Mouse (Mus musculus) embryonic facial prominence, embryonic 15.5 days (tissue): ENCODE results near the gene Gm45753. TPM values are rescaled to one million over a fixed set of nuclear protein-coding genes. Genes with fewer than 3 reads are reported as not detected.

ENCODE experiments used
- ATAC-seq: fragments of 200-750 bp; cut with Nextera tagmentation; 2 replicates; pipeline ENCODE4 v1.8.0; 2017; ENCODE audit warnings: low read depth, moderate TSS enrichment; ENCODE audit not compliant: insufficient number of reproducible peaks, low FRiP score, low TSS enrichment
- H3K27ac ChIP-seq: fragments of 300-500 bp; sonication (generic); replicated peaks from 2 replicates; pipeline ENCODE4 v1.5.1; 2015; ENCODE audit warnings: mild to moderate bottlenecking, inconsistent platforms
- H3K27me3 ChIP-seq: fragments of 300-500 bp; sonication (generic); 2 replicates; pipeline ENCODE4 v1.6.1; 2015; ENCODE audit warnings: inconsistent platforms
- H3K36me3 ChIP-seq: fragments of 300-500 bp; sonication (generic); 2 replicates; pipeline ENCODE4 v1.6.1; 2015; ENCODE audit warnings: mild to moderate bottlenecking, inconsistent platforms
- H3K4me1 ChIP-seq: fragments of 300-500 bp; sonication (generic); 2 replicates; pipeline ENCODE4 v1.6.1; 2015; ENCODE audit warnings: inconsistent platforms
- H3K4me2 ChIP-seq: fragments of 300-500 bp; sonication (generic); replicated peaks from 2 replicates; pipeline ENCODE4 v1.6.1; 2015; ENCODE audit warnings: mild to moderate bottlenecking, inconsistent platforms
- H3K4me3 ChIP-seq: fragments of 300-500 bp; sonication (generic); replicated peaks from 2 replicates; pipeline ENCODE4 v1.5.1; 2015; ENCODE audit warnings: mild to moderate bottlenecking, inconsistent platforms
- H3K9ac ChIP-seq: fragments of 300-500 bp; sonication (generic); 2 replicates; pipeline ENCODE4 v1.6.1; 2015; ENCODE audit warnings: inconsistent platforms
- H3K9me3 ChIP-seq: fragments of 300-500 bp; sonication (generic); replicated peaks from 2 replicates; pipeline ENCODE4 v1.6.1; 2016; ENCODE audit warnings: inconsistent platforms
- WGBS: fragments of 180-500 bp; shearing (Covaris S2); methylation state at CpG from one replicate; pipeline ENCODE4 v1.1.7; 2015; 5-methylcytosine and 5-hydroxymethylcytosine counted together
- polyA plus RNA-seq: library from polyadenylated mRNA; unstranded; fragments of >200 nt; fragmentation: Nextera tagmentation; extraction: Ambion mirVana; gene quantifications from 2 replicates; pipeline ENCODE4 v1.2.1, GENCODE M21; 2015

The Gm45753 gene
- polyA plus RNA-seq, 1 experiment from 2014 or later: 0.13 TPM

DNA sequence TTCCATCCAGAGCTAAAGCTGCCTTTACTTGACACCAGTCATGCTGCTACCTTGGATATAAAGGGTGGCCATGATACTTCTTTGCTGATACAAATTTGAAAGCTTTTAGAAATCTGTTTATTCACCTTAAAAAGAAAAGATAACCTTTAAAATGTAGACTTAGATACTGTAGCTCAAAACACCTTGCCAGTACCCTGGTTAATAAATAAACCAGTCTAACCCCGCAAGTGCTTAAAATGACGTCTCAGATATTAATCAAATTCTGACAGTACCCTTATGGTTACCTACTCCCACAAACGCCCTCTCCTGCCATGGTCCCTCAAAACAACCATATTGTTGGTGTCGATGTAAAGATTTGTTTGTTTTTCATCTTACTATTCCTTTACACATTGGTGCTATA is 15.9 kb upstream of the Gm45753 start:
- no peaks in the 10 kb centered on the region for H3K36me3 ChIP-seq
- no peak overlapping the region for H3K4me3 ChIP-seq
- no peak overlapping the region for H3K27ac ChIP-seq
- H3K9ac ChIP-seq: no peak overlapping the region
- ATAC-seq: no peak
- WGBS: 89% methylated on average over 4 of the region's 4 CpGs
- no peaks in the 10 kb centered on the region for H3K4me1 ChIP-seq
- no peaks in the 10 kb centered on the region for H3K27me3 ChIP-seq
- H3K4me2 ChIP-seq: no peak overlapping the region
- no peaks in the 10 kb centered on the region for H3K9me3 ChIP-seq

- no peaks in the 10 kb centered on the region for H3K27me3 ChIP-seq
- no peak overlapping the region for H3K27ac ChIP-seq
- no peaks in the 10 kb centered on the region for H3K36me3 ChIP-seq
- no peak overlapping the region for H3K4me2 ChIP-seq
- WGBS: 86% methylated on average over 2 of the region's 2 CpGs
- H3K4me3 ChIP-seq: no peak overlapping the region
- ATAC-seq: no peak
- no peak overlapping the region for H3K9ac ChIP-seq
- no peaks in the 10 kb centered on the region for H3K4me1 ChIP-seq
- no peaks in the 10 kb centered on the region for H3K9me3 ChIP-seq
Observed at GRCm38 (mm10) chr8:45321365-45321764, 13.1 kb upstream of the Gm45753 start.

DNA sequence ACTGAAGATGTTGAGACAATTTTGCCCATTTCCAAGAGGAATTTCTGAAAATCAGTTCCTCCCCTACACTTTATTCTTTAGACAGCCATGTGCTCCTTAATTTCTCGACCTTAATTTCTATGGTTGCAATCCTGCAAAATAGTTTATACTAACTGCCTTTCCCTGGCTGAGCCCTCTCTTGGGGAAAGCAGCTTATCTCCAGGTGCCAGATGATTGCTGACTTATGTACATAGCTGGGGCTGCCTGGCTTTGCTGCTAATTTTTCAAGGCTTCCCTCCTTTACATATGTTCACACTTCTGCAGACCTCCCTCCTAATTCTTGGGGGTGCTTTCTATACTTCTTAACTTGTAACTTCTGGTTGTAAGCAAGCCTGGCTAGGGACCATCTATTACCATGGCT is 12.7 kb upstream of the Gm45753 start:
- H3K4me3 ChIP-seq: no peak overlapping the region
- H3K9me3 ChIP-seq: no peaks in the 10 kb centered on the region
- no peak for ATAC-seq
- no peak overlapping the region for H3K4me2 ChIP-seq
- H3K27me3 ChIP-seq: no peaks in the 10 kb centered on the region
- WGBS: 80% methylated on average over 1 of the region's 1 CpGs
- H3K9ac ChIP-seq: no peak overlapping the region
- no peaks in the 10 kb centered on the region for H3K36me3 ChIP-seq
- H3K27ac ChIP-seq: no peak overlapping the region
- H3K4me1 ChIP-seq: no peaks in the 10 kb centered on the region

GRCm38 (mm10) chr8:45310967-45311366 is 2.7 kb upstream of the Gm45753 start:
- no peak overlapping the region for H3K9ac ChIP-seq
- no peaks in the 10 kb centered on the region for H3K27me3 ChIP-seq
- no peaks in the 10 kb centered on the region for H3K4me1 ChIP-seq
- no peaks in the 10 kb centered on the region for H3K36me3 ChIP-seq
- no peak overlapping the region for H3K4me2 ChIP-seq
- H3K27ac ChIP-seq: no peak overlapping the region
- no peak for ATAC-seq
- no peaks in the 10 kb centered on the region for H3K9me3 ChIP-seq
- 72% methylated on average over 4 of the region's 4 CpGs for WGBS
- H3K4me3 ChIP-seq: no peak overlapping the region

- no peaks in the 10 kb centered on the region for H3K9me3 ChIP-seq
- H3K9ac ChIP-seq: no peak overlapping the region
- ATAC-seq: no peak
- H3K4me1 ChIP-seq: no peaks in the 10 kb centered on the region
- no peak overlapping the region for H3K4me3 ChIP-seq
- H3K4me2 ChIP-seq: no peak overlapping the region
- H3K36me3 ChIP-seq: no peaks in the 10 kb centered on the region
- H3K27ac ChIP-seq: no peak overlapping the region
- WGBS: 83% methylated on average over 1 of the region's 1 CpGs
- no peaks in the 10 kb centered on the region for H3K27me3 ChIP-seq
Observed at GRCm38 (mm10) chr8:45305479-45305878, 2.8 kb downstream of the Gm45753 start.

DNA sequence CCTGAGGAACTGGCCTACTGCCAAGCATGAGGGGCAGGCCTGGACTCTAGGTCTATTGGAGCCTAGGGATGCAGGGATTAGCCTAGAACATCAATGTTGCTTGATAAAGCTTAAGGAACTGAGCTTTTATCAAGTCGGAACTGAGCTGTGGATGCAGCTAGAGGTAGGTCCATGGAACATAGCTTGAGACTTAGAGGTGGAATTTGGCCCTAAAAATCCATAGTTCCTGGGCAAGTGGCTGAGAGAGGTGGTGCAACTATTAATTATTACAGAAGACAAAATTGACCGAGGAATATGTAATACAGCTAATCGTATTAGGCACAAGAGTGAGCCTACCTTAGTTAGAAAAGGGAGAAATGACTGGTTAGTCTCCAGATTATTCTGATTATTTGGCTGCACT is 3.9 kb downstream of the Gm45753 start:
- no peaks in the 10 kb centered on the region for H3K36me3 ChIP-seq
- no peak for ATAC-seq
- H3K27ac ChIP-seq: no peak overlapping the region
- H3K9me3 ChIP-seq: no peaks in the 10 kb centered on the region
- no peak overlapping the region for H3K4me3 ChIP-seq
- no peak overlapping the region for H3K9ac ChIP-seq
- 92% methylated on average over 3 of the region's 3 CpGs for WGBS
- no peaks in the 10 kb centered on the region for H3K27me3 ChIP-seq
- no peaks in the 10 kb centered on the region for H3K4me1 ChIP-seq
- H3K4me2 ChIP-seq: no peak overlapping the region

GRCm38 (mm10) chr8:45302390-45302789 is 5.9 kb downstream of the Gm45753 start:
- no peaks in the 10 kb centered on the region for H3K4me1 ChIP-seq
- H3K27me3 ChIP-seq: no peaks in the 10 kb centered on the region
- H3K36me3 ChIP-seq: no peaks in the 10 kb centered on the region
- H3K27ac ChIP-seq: no peak overlapping the region
- H3K4me3 ChIP-seq: no peak overlapping the region
- ATAC-seq: no peak
- no peak overlapping the region for H3K9ac ChIP-seq
- 67% methylated on average over 8 of the region's 8 CpGs for WGBS
- no peaks in the 10 kb centered on the region for H3K9me3 ChIP-seq
- H3K4me2 ChIP-seq: no peak overlapping the region

GRCm38 (mm10) chr8:45295276-45295675 is 13.0 kb downstream of the Gm45753 start:
- Histone ChIP-seq H3K4me1 (no peaks in the 10 kb centered on the region), H3K36me3 (no peaks in the 10 kb centered on the region), H3K9me3 (no peaks in the 10 kb centered on the region), H3K9ac (no peak overlapping the region), H3K27me3 (no peaks in the 10 kb centered on the region), H3K4me3 (no peak overlapping the region), H3K4me2 (no peak overlapping the region), H3K27ac (no peak overlapping the region)
- ATAC-seq: no peak
- 79% methylated on average over 6 of the region's 6 CpGs for WGBS

GRCm38 (mm10) chr8:45294687-45295086 is 13.6 kb downstream of the Gm45753 start, which contains the start of gene Klkb1:
Gene Klkb1, minus strand, starts transcription at chr8:45294859.
- Histone ChIP-seq H3K4me3 (no peak within 1 kb of the TSS), H3K9me3 (no peaks in the 10 kb centered on the region), H3K4me2 (no peak within 1 kb of the TSS), H3K27me3 (no peaks in the 10 kb centered on the region), H3K36me3 (no peaks in the 10 kb centered on the region), H3K9ac (no peak within 1 kb of the TSS), H3K4me1 (no peaks in the 10 kb centered on the region), H3K27ac (no peak within 1 kb of the TSS)
- WGBS: 83% methylated on average over 7 of the region's 7 CpGs
- ATAC-seq: no peak

- no peaks in the 10 kb centered on the region for H3K9me3 ChIP-seq
- no peak overlapping the region for H3K4me2 ChIP-seq
- H3K9ac ChIP-seq: no peak overlapping the region
- H3K27me3 ChIP-seq: no peaks in the 10 kb centered on the region
- no peak overlapping the region for H3K27ac ChIP-seq
- H3K36me3 ChIP-seq: no peaks in the 10 kb centered on the region
- H3K4me3 ChIP-seq: no peak overlapping the region
- WGBS: 84% methylated on average over 2 of the region's 2 CpGs
- no peaks in the 10 kb centered on the region for H3K4me1 ChIP-seq
- no peak for ATAC-seq
Observed at GRCm38 (mm10) chr8:45291790-45292189, 16.5 kb downstream of the Gm45753 start.

GRCm38 (mm10) chr8:45281630-45282029 is 26.6 kb downstream of the Gm45753 start:
- Histone ChIP-seq H3K4me2 (no peak overlapping the region), H3K27me3 (no peaks in the 10 kb centered on the region), H3K9me3 (no peaks in the 10 kb centered on the region), H3K4me3 (no peak overlapping the region), H3K36me3 (no peaks in the 10 kb centered on the region), H3K27ac (no peak overlapping the region), H3K9ac (no peak overlapping the region), H3K4me1 (no peaks in the 10 kb centered on the region)
- 71% methylated on average over 8 of the region's 8 CpGs for WGBS
- ATAC-seq: no peak

DNA sequence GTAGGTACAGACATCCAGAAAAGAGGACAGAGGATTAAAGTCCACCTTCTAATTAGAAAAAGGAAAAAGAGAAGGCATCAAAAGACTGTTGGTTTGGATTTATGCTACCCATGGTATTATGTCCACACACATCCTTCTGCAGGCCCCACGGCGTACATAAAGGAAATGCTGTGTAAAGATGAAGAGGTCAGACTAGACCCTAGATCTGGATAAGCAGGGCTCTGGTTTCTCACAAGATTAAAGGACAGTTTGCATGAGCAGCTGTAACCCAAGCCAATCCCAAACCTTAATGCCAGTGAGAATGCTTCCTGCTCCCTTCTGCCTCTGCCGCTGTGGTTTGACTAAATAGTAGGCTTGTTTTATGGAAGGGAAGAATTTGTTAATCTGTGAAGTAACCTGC is 30.8 kb downstream of the Gm45753 start:
- no peaks in the 10 kb centered on the region for H3K9me3 ChIP-seq
- H3K4me2 ChIP-seq: no peak overlapping the region
- H3K4me3 ChIP-seq: no peak overlapping the region
- H3K4me1 ChIP-seq: no peaks in the 10 kb centered on the region
- no peak overlapping the region for H3K9ac ChIP-seq
- ATAC-seq: no peak
- no peaks in the 10 kb centered on the region for H3K27me3 ChIP-seq
- no peak overlapping the region for H3K27ac ChIP-seq
- whole genome bisulfite sequencing: 52% methylated on average over 3 of the region's 3 CpGs
- H3K36me3 ChIP-seq: no peaks in the 10 kb centered on the region
